In genomic region chr17:47009898-47010721, GRCm38 (mm10) we compare ENCODE assay signal across 8 mouse cellular contexts. TPM values are rescaled to one million over a fixed set of nuclear protein-coding genes. Genes with fewer than 3 reads are reported as not detected.
DNase-seq lines count a peak whose midpoint lies in the region; ATAC-seq and TF ChIP-seq lines count a peak whose summit lies in the region.

Gene Ubr2, minus strand, starts transcription at chr17:47010556.

- peak; percentile 38; the same call in 1 of the 2 replicates for TF ChIP-seq POLR2A in brain, embryonic 14.5 days (IDR thresholded peaks at IDR 0.05; ENCODE audit: borderline replicate concordance, extremely low read depth, insufficient read depth, insufficient read length, poor library complexity, severe bottlenecking)
- TF ChIP-seq POLR2A in liver, adult 2 months (IDR thresholded peaks at IDR 0.05; ENCODE audit: extremely low read depth, insufficient read depth, low read length), result peak; percentile 96
- peak; percentile 86 for TF ChIP-seq POLR2A in myocyte (IDR thresholded peaks at IDR 0.05; ENCODE audit: insufficient read length, low read depth)

- H3K79me3 ChIP-seq in C2C12 (ENCODE audit: low read depth), result peaks cover 45% of the 10 kb centered on the region

- peaks cover 53% of the 10 kb centered on the region for H3K4me1 ChIP-seq in erythroblast, embryonic 14.5 days (ENCODE audit: control insufficient read depth)
- H3K4me1 ChIP-seq in heart, embryonic 11.5 days (ENCODE audit: control insufficient read depth, insufficient read depth, low read length), result peaks cover 13% of the 10 kb centered on the region; the same call in 1 of the 2 replicates
- peaks cover 33% of the 10 kb centered on the region for H3K4me1 ChIP-seq in kidney, embryonic 16.5 days (ENCODE audit: insufficient read depth, low read length)
- peaks cover 22% of the 10 kb centered on the region for H3K4me1 ChIP-seq in liver, adult 2 months (ENCODE audit: control insufficient read depth, insufficient read depth, low read length)

- H3K36me3 ChIP-seq in C2C12 (ENCODE audit: control insufficient read depth, insufficient read depth) (peaks cover 22% of the 10 kb centered on the region), myocyte (ENCODE audit: control insufficient read depth, insufficient read depth) (peaks cover 14% of the 10 kb centered on the region)
- H3K36me3 ChIP-seq in erythroblast, embryonic 14.5 days (ENCODE audit: control insufficient read depth), result peaks cover 24% of the 10 kb centered on the region
- no peaks in the 10 kb centered on the region for H3K36me3 ChIP-seq in heart, embryonic 11.5 days (ENCODE audit: control insufficient read depth, insufficient read depth, low read length)
- H3K36me3 ChIP-seq in kidney, embryonic 16.5 days (ENCODE audit: insufficient read depth, low read length), result 0 out of 2 replicates have a peak, but pooled peaks cover 7% of the 10 kb centered on the region
- peaks cover 5% of the 10 kb centered on the region; the same call in 1 of the 2 replicates for H3K36me3 ChIP-seq in liver, adult 2 months (ENCODE audit: control insufficient read depth, insufficient read depth, low read length)
- H3K36me3 ChIP-seq in splenic B cell, adult 2 months (ENCODE audit: control insufficient read depth, insufficient read depth, low read length, poor library complexity, severe bottlenecking), result no peaks in the 10 kb centered on the region

- peak within 1 kb of the TSS; percentile 74 for H3K4me3 ChIP-seq in C2C12 (ENCODE audit: insufficient read depth, poor library complexity, severe bottlenecking)
- peak within 1 kb of the TSS; percentile 100 for H3K4me3 ChIP-seq in erythroblast, embryonic 14.5 days (replicated peaks)
- peak within 1 kb of the TSS; percentile 65 for H3K4me3 ChIP-seq in heart, embryonic 11.5 days (ENCODE audit: low read depth, low read length)
- H3K4me3 ChIP-seq in kidney, embryonic 16.5 days (ENCODE audit: low read length), result peak within 1 kb of the TSS; percentile 94
- H3K4me3 ChIP-seq in liver, adult 2 months (ENCODE audit: insufficient read depth, low read depth, low read length), result peak within 1 kb of the TSS; percentile 88
- H3K4me3 ChIP-seq in myocyte, result peak within 1 kb of the TSS; percentile 69

- peak; percentile 98 for DNase-seq in brain, embryonic 14.5 days (ENCODE audit: low read depth)
- peak; percentile 96 for DNase-seq in liver, adult 2 months (ENCODE audit: extremely low read depth, low read depth, low spot score)
- DNase-seq in splenic B cell, adult 2 months (ENCODE audit: low read depth, low spot score), result peak; percentile 93

- peak; percentile 93 for ATAC-seq in heart, embryonic 11.5 days (replicated peaks; ENCODE audit: insufficient number of reproducible peaks, low FRiP score, low TSS enrichment)
- ATAC-seq in kidney, embryonic 16.5 days (ENCODE audit: low FRiP score, low TSS enrichment), result peak; percentile 98

- WGBS in heart, embryonic 11.5 days (ENCODE audit: insufficient replicate concordance), result under 1% methylated on average over 77 of the region's 77 CpGs
- under 1% methylated on average over 76 of the region's 77 CpGs for WGBS in kidney, embryonic 16.5 days
- under 1% methylated on average over 77 of the region's 77 CpGs for WGBS in liver, adult 2 months

- peaks cover 52% of the 10 kb centered on the region for H3K79me2 ChIP-seq in C2C12 (ENCODE audit: control insufficient read depth, insufficient read depth)
- H3K79me2 ChIP-seq in liver, adult 2 months (ENCODE audit: control insufficient read depth, insufficient read depth, low read length), result peaks cover 19% of the 10 kb centered on the region; the same call in 1 of the 2 replicates
- peaks cover 48% of the 10 kb centered on the region for H3K79me2 ChIP-seq in myocyte (ENCODE audit: control insufficient read depth, insufficient read depth)

- H3K27me3 ChIP-seq in C2C12 (ENCODE audit: control insufficient read depth, insufficient read depth, insufficient read length), result no peaks in the 10 kb centered on the region
- H3K27me3 ChIP-seq in erythroblast, embryonic 14.5 days (ENCODE audit: control insufficient read depth), result peaks cover 4% of the 10 kb centered on the region
- no peaks in the 10 kb centered on the region for H3K27me3 ChIP-seq in heart, embryonic 11.5 days (ENCODE audit: control insufficient read depth, insufficient read depth, low read length)
- H3K27me3 ChIP-seq in kidney, embryonic 16.5 days (ENCODE audit: insufficient read depth, low read length), result no peaks in the 10 kb centered on the region
- H3K27me3 ChIP-seq in liver, adult 2 months (ENCODE audit: control insufficient read depth, insufficient read depth, low read length), result no peaks in the 10 kb centered on the region
- no peaks in the 10 kb centered on the region for H3K27me3 ChIP-seq in myocyte (ENCODE audit: control insufficient read depth, insufficient read depth, insufficient read length)
- H3K27me3 ChIP-seq in splenic B cell, adult 2 months (ENCODE audit: control insufficient read depth, insufficient read depth, low read length, poor library complexity, severe bottlenecking), result no peaks in the 10 kb centered on the region

- peak within 1 kb of the TSS; percentile 94 for H3K27ac ChIP-seq in heart, embryonic 11.5 days (ENCODE audit: low read depth, low read length)
- H3K27ac ChIP-seq in kidney, embryonic 16.5 days (ENCODE audit: low read length), result peak within 1 kb of the TSS; percentile 98
- H3K27ac ChIP-seq in liver, adult 2 months (replicated peaks; ENCODE audit: insufficient read depth, low read depth, low read length), result peak within 1 kb of the TSS; percentile 94

- peak within 1 kb of the TSS; percentile 89 for H3K4me2 ChIP-seq in heart, embryonic 11.5 days
- H3K4me2 ChIP-seq in kidney, embryonic 16.5 days (replicated peaks; ENCODE audit: low read depth, low read length), result peak within 1 kb of the TSS; percentile 77
- peak within 1 kb of the TSS; percentile 94 for H3K4me2 ChIP-seq in myocyte (ENCODE audit: low read depth)

- H3K9ac ChIP-seq in heart, embryonic 11.5 days (ENCODE audit: low read depth, low read length), result peak within 1 kb of the TSS; percentile 92
- peak within 1 kb of the TSS; percentile 97 for H3K9ac ChIP-seq in kidney, embryonic 16.5 days (replicated peaks; ENCODE audit: low read length)
- peak within 1 kb of the TSS; percentile 94 for H3K9ac ChIP-seq in liver, adult 2 months (ENCODE audit: low read depth, low read length)

- TF ChIP-seq CTCF in C2C12 (IDR thresholded peaks at IDR 0.05; ENCODE audit: control insufficient read depth, insufficient read depth, insufficient read length), result no peak
- TF ChIP-seq CTCF in brain, embryonic 14.5 days (IDR thresholded peaks at IDR 0.05; ENCODE audit: borderline replicate concordance, extremely low read depth, insufficient read depth, insufficient read length), result peak; percentile 42; the same call in 1 of the 2 replicates
- TF ChIP-seq CTCF in liver, adult 2 months (IDR thresholded peaks at IDR 0.05; ENCODE audit: low read depth, low read length), result no peak

- H3ac ChIP-seq in C2C12 (ENCODE audit: control insufficient read depth, insufficient read length, low read depth) (peak within 1 kb of the TSS; percentile 96), myocyte (ENCODE audit: control insufficient read depth, insufficient read length) (peak within 1 kb of the TSS; percentile 74)

- H3K9me3 ChIP-seq in erythroblast, embryonic 14.5 days (ENCODE audit: control insufficient read depth, low read length), result no peaks in the 10 kb centered on the region
- H3K9me3 ChIP-seq in heart, embryonic 11.5 days (replicated peaks; ENCODE audit: control insufficient read depth, low read length), result no peaks in the 10 kb centered on the region
- no peaks in the 10 kb centered on the region for H3K9me3 ChIP-seq in kidney, embryonic 16.5 days (ENCODE audit: low read length)

TF ChIP-seq in C2C12, 6 proteins besides CTCF, POLR2A, EP300 and RAD21:
- TF ChIP-seq FOSL1 (IDR thresholded peaks at IDR 0.05; ENCODE audit: insufficient read depth, low read length, poor library complexity, severe bottlenecking), result no peak
- no peak for TF ChIP-seq MYOD1 (IDR thresholded peaks at IDR 0.05; ENCODE audit: control insufficient read depth, insufficient read length, low read depth)
- no peak for TF ChIP-seq USF1 (IDR thresholded peaks at IDR 0.05; ENCODE audit: low read depth)
- TF ChIP-seq MYOG (IDR thresholded peaks at IDR 0.05; ENCODE audit: control insufficient read depth, extremely low read depth, insufficient read length), result no peak
- no peak for TF ChIP-seq CEBPB (IDR thresholded peaks at IDR 0.05; ENCODE audit: low read depth)
- TF ChIP-seq MAX (IDR thresholded peaks at IDR 0.05), result no peak

TF ChIP-seq in myocyte, 11 proteins besides CTCF, POLR2A, EP300 and RAD21:
- TF ChIP-seq MYOD1 (IDR thresholded peaks at IDR 0.05; ENCODE audit: control insufficient read depth in 1 of 3, insufficient read length in 2 of 3, low read depth in 2 of 3) (no peak), POLR2AphosphoS2 (IDR thresholded peaks at IDR 0.05; ENCODE audit: insufficient read length, low read depth) (peak; percentile 91), SRF (IDR thresholded peaks at IDR 0.05; ENCODE audit: control insufficient read depth, insufficient read length, low read depth) (peak; percentile 94)

RNA-seq across cellular contexts. Expression of gene Ubr2, which starts in this region (rescaled TPM):
- polyA plus RNA-seq in C2C12 (2012; fragmentation: generic; extraction: Trizol) (18.1 TPM), myocyte (2012; fragmentation: generic; extraction: Trizol) (36.9 TPM)
- 32.8 and 41.3 TPM in 2 replicates for polyA plus RNA-seq in brain, embryonic 14.5 days (2012; rRNA removed)
- 0.59 and 0.64 TPM in 2 replicates for polyA plus RNA-seq in erythroblast, embryonic 14.5 days (2012)
- 17.9 and 18.2 TPM in 2 replicates for polyA plus RNA-seq in heart, embryonic 11.5 days (2014; fragmentation: Nextera tagmentation; extraction: Ambion mirVana)
- 19.9 and 21.1 TPM in 2 replicates for polyA plus RNA-seq in kidney, embryonic 16.5 days (2015; fragmentation: Nextera tagmentation; extraction: Ambion mirVana)
- total RNA-seq in liver, adult 2 months (2014; rRNA removed), result 36.0 and 37.4 TPM in 2 replicates
- polyA plus RNA-seq in liver, adult 2 months (2012; rRNA removed), result 20.8 and 29.9 TPM in 2 replicates

Comparison
In these comparisons a context has a peak if more than half of its experiments do, and no peak if none do; other contexts are left out.
1. Peak in every context shown above with its lines: DNase-seq, ATAC-seq, H3K4me3 ChIP-seq and H3K27ac ChIP-seq.
2. RNA of gene Ubr2 (polyA plus RNA-seq): 32.8 to 41.3 TPM in brain, embryonic 14.5 days, 36.9 TPM in myocyte (single experiment), 20.8 to 29.9 TPM in liver, adult 2 months, 19.9 to 21.1 TPM in kidney, embryonic 16.5 days, 17.9 to 18.2 TPM in heart, embryonic 11.5 days and 18.1 TPM in C2C12 (single experiment); 0.59 to 0.64 TPM in erythroblast, embryonic 14.5 days; every median in the first group is over 10 times any median in the second.
3. POLR2A ChIP-seq: peak in every context shown above with its lines; median percentile 96 in liver, adult 2 months; 86 in myocyte; 38 in brain, embryonic 14.5 days.